Mouse (Mus musculus) ES-Bruce4 (cell line): Measurements from ENCODE around the gene Itih2. TPM values are rescaled to one million over a fixed set of nuclear protein-coding genes. Genes with fewer than 3 reads are reported as not detected.

Experiments
- H3K27ac ChIP-seq: 2 replicates; pipeline ENCODE4 v1.5.1; 2012; ENCODE audit warnings: low read length, inconsistent platforms; ENCODE audit not compliant: insufficient read depth
- H3K27me3 ChIP-seq: 2 replicates; pipeline ENCODE4 v1.6.1; 2012; ENCODE audit warnings: mild to moderate bottlenecking, low read length, inconsistent platforms; ENCODE audit not compliant: control insufficient read depth, poor library complexity, insufficient read depth, severe bottlenecking
- H3K36me3 ChIP-seq: 2 replicates; pipeline ENCODE4 v1.6.1; 2012; ENCODE audit warnings: inconsistent platforms, mild to moderate bottlenecking, low read length, moderate library complexity; ENCODE audit not compliant: control insufficient read depth, poor library complexity, insufficient read depth, severe bottlenecking
- H3K4me1 ChIP-seq: one replicate; pipeline ENCODE4 v1.8.1; 2011; ENCODE audit warnings: low read length; ENCODE audit not compliant: control insufficient read depth, insufficient read depth
- H3K4me3 ChIP-seq: 2 replicates; pipeline ENCODE4 v1.5.1; 2011; ENCODE audit warnings: low read depth, mild to moderate bottlenecking, low read length
- H3K9ac ChIP-seq: 2 replicates; pipeline ENCODE4 v1.6.1; 2012; ENCODE audit warnings: low read depth, mild to moderate bottlenecking, inconsistent platforms; ENCODE audit not compliant: poor library complexity, severe bottlenecking
- H3K9me3 ChIP-seq: replicated peaks from 2 replicates; pipeline ENCODE4 v1.6.1; 2012; ENCODE audit warnings: mild to moderate bottlenecking, low read length, inconsistent platforms; ENCODE audit not compliant: control insufficient read depth, poor library complexity, insufficient read depth, severe bottlenecking
- CTCF ChIP-seq: IDR thresholded peaks from one replicate; pipeline ENCODE4 v1.8.1; 2011; ENCODE audit warnings: low read depth, low read length
- EP300 ChIP-seq: IDR thresholded peaks from 2 replicates; pipeline ENCODE4 v1.6.1; 2011; ENCODE audit warnings: low read depth, low read length; ENCODE audit not compliant: insufficient read depth
- POLR2A ChIP-seq: IDR thresholded peaks from one replicate; pipeline ENCODE4 v1.8.1; 2011; ENCODE audit warnings: low read length; ENCODE audit not compliant: insufficient read depth
- polyA plus RNA-seq: library from polyadenylated mRNA; stranded (reverse); fragments of >200 nt; gene quantifications from 2 replicates; pipeline ENCODE4 v1.2.4, GENCODE M21; 2011; ENCODE audit warnings: low read depth; ENCODE audit not compliant: missing spikeins, insufficient read depth, insufficient read length

Itih2 gene
- not detected in 2 replicates for polyA plus RNA-seq

- H3K4me1 ChIP-seq = no peaks in the 10 kb centered on the region
- H3K4me3 ChIP-seq = no peak within 1 kb of the TSS
- H3K9me3 ChIP-seq = no peaks in the 10 kb centered on the region
- H3K9ac ChIP-seq = no peak within 1 kb of the TSS
- H3K27ac ChIP-seq = no peak within 1 kb of the TSS
- H3K36me3 ChIP-seq = no peaks in the 10 kb centered on the region
- H3K27me3 ChIP-seq = no peaks in the 10 kb centered on the region
- TF ChIP-seq POLR2A (no peak), EP300 (no peak), CTCF (no peak)
These were observed at the start of gene Itih2 for GRCm38 (mm10) chr2:10131296-10131695. TSS of gene Itih2 (minus strand) at chr2:10131396.

- TF ChIP-seq CTCF (no peak), POLR2A (no peak), EP300 (no peak)
- Histone ChIP-seq H3K4me3 (no peak overlapping the region), H3K9ac (no peak overlapping the region), H3K4me1 (no peaks in the 10 kb centered on the region), H3K27ac (no peak overlapping the region), H3K36me3 (no peaks in the 10 kb centered on the region), H3K9me3 (no peaks in the 10 kb centered on the region), H3K27me3 (no peaks in the 10 kb centered on the region)
These were observed 38.8 kb upstream of the Itih2 start for GRCm38 (mm10) chr2:10169991-10170390.

- no peaks in the 10 kb centered on the region for H3K36me3 ChIP-seq
- TF ChIP-seq EP300 (no peak), POLR2A (no peak), CTCF (no peak)
- H3K27ac ChIP-seq = no peak overlapping the region
- H3K27me3 ChIP-seq = no peaks in the 10 kb centered on the region
- H3K4me1 ChIP-seq = no peaks in the 10 kb centered on the region
- H3K4me3 ChIP-seq = no peak overlapping the region
- no peaks in the 10 kb centered on the region for H3K9me3 ChIP-seq
- H3K9ac ChIP-seq = no peak overlapping the region
These were observed 36.8 kb upstream of the Itih2 start for GRCm38 (mm10) chr2:10168016-10168415.

GRCm38 (mm10) chr2:10167283-10167682 is 36.1 kb upstream of the Itih2 start:
- TF ChIP-seq EP300 (no peak), CTCF (no peak), POLR2A (no peak)

GRCm38 (mm10) chr2:10166635-10167034 is 35.4 kb upstream of the Itih2 start:
- no peak overlapping the region for H3K27ac ChIP-seq
- no peaks in the 10 kb centered on the region for H3K9me3 ChIP-seq
- no peaks in the 10 kb centered on the region for H3K36me3 ChIP-seq
- H3K27me3 ChIP-seq = no peaks in the 10 kb centered on the region
- H3K4me1 ChIP-seq = no peaks in the 10 kb centered on the region
- no peak for TF ChIP-seq POLR2A
- TF ChIP-seq CTCF = no peak
- TF ChIP-seq EP300 = no peak
- no peak overlapping the region for H3K9ac ChIP-seq
- no peak overlapping the region for H3K4me3 ChIP-seq

More at GRCm38 (mm10) chr2:10167283-10167682, 36.1 kb upstream of the Itih2 start:
- Histone ChIP-seq H3K36me3 (no peaks in the 10 kb centered on the region), H3K27ac (no peak overlapping the region), H3K27me3 (no peaks in the 10 kb centered on the region), H3K4me1 (no peaks in the 10 kb centered on the region), H3K9me3 (no peaks in the 10 kb centered on the region), H3K4me3 (no peak overlapping the region), H3K9ac (no peak overlapping the region)

GRCm38 (mm10) chr2:10162011-10162410 is 30.8 kb upstream of the Itih2 start:
- H3K9me3 ChIP-seq = no peaks in the 10 kb centered on the region
- TF ChIP-seq CTCF (no peak), EP300 (no peak), POLR2A (no peak)
- no peaks in the 10 kb centered on the region for H3K4me1 ChIP-seq
- H3K4me3 ChIP-seq = no peak overlapping the region
- H3K36me3 ChIP-seq = no peaks in the 10 kb centered on the region
- H3K9ac ChIP-seq = no peak overlapping the region
- H3K27ac ChIP-seq = no peak overlapping the region
- no peaks in the 10 kb centered on the region for H3K27me3 ChIP-seq
